Mouse (Mus musculus) C2C12 (cell line): Measurements from ENCODE around the gene Ankrd16.

Source experiments
- CEBPB ChIP-seq: IDR thresholded peaks from one replicate; pipeline ENCODE4 v1.6.1; 2011; ENCODE audit warnings: low read depth, mild to moderate bottlenecking, control low read depth, moderate library complexity
- CTCF ChIP-seq: IDR thresholded peaks from one replicate; pipeline ENCODE4 v1.5.1; 2011; ENCODE audit not compliant: control insufficient read depth, insufficient read depth, insufficient read length
- MYOG ChIP-seq: IDR thresholded peaks from one replicate; pipeline ENCODE4 v1.6.1; 2011; ENCODE audit not compliant: control insufficient read depth, insufficient read length; ENCODE audit errors: extremely low read depth
- USF1 ChIP-seq: IDR thresholded peaks from one replicate; pipeline ENCODE4 v1.6.1; 2011; ENCODE audit warnings: low read depth, mild to moderate bottlenecking, control low read depth, moderate library complexity

- no peak for TF ChIP-seq CTCF
- TF ChIP-seq MYOG: no peak
- TF ChIP-seq CEBPB: no peak
- TF ChIP-seq USF1: no peak
These were observed 23.7 kb downstream of the Ankrd16 start for GRCm38 (mm10) chr2:11801299-11801930.
